Mouse (Mus musculus) gastrocnemius, postnatal 25 days (tissue): ENCODE measurements around the gene Sec24d. TPM values are rescaled to one million over a fixed set of nuclear protein-coding genes. Genes with fewer than 3 reads are reported as not detected.

ENCODE experiments used
- DNase-seq: peaks from one replicate; pipeline ENCODE4 v3.0.0; 2022
- total RNA-seq, 2 experiments: library from RNA; stranded (reverse); gene quantifications; 1 replicate in 1 of 2; 2 replicates in 1 of 2; pipeline ENCODE4 v1.2.3; 2021

The Sec24d gene
- total RNA-seq, 2 experiments from 2014 or later: 12.4 to 14.1 TPM

GRCm38 (mm10) chr3:123298283-123298682, 31.0 kb downstream of the Sec24d start:
- DNase-seq: no peak

GRCm38 (mm10) chr3:123301521-123301920, 34.3 kb downstream of the Sec24d start:
- no peak for DNase-seq

GRCm38 (mm10) chr3:123305611-123306010, 38.4 kb downstream of the Sec24d start:
- DNase-seq: no peak

- DNase-seq: no peak
Measured at GRCm38 (mm10) chr3:123307446-123307845, 40.2 kb downstream of the Sec24d start.

GRCm38 (mm10) chr3:123309141-123309540, 41.9 kb downstream of the Sec24d start:
- DNase-seq: no peak

GRCm38 (mm10) chr3:123312477-123313062, 45.3 kb downstream of the Sec24d start:
- no peak for DNase-seq

- no peak for DNase-seq
Measured at GRCm38 (mm10) chr3:123313477-123313876, 46.2 kb downstream of the Sec24d start.

- no peak for DNase-seq
Measured at GRCm38 (mm10) chr3:123313920-123314614, 46.8 kb downstream of the Sec24d start.

- DNase-seq: no peak
Measured at GRCm38 (mm10) chr3:123316066-123316465, 48.8 kb downstream of the Sec24d start.

- no peak for DNase-seq
Measured at GRCm38 (mm10) chr3:123317081-123317480, 49.8 kb downstream of the Sec24d start.

- no peak for DNase-seq
Measured at GRCm38 (mm10) chr3:123320341-123320740, 53.1 kb downstream of the Sec24d start.

- peak; percentile 74 for DNase-seq
Measured at GRCm38 (mm10) chr3:123321612-123322011, 54.4 kb downstream of the Sec24d start.

- DNase-seq: no peak
Measured at GRCm38 (mm10) chr3:123322147-123322546, 54.9 kb downstream of the Sec24d start.

- DNase-seq: no peak
Measured at GRCm38 (mm10) chr3:123324326-123324725, 57.1 kb downstream of the Sec24d start.

GRCm38 (mm10) chr3:123329251-123329650, 62.0 kb downstream of the Sec24d start:
- peak; percentile 77 for DNase-seq

- no peak for DNase-seq
Measured at GRCm38 (mm10) chr3:123330221-123330620, 63.0 kb downstream of the Sec24d start.

- no peak for DNase-seq
Measured at GRCm38 (mm10) chr3:123332330-123333054, 65.2 kb downstream of the Sec24d start.

GRCm38 (mm10) chr3:123333055-123333424, 65.8 kb downstream of the Sec24d start:
- no peak for DNase-seq

- no peak for DNase-seq
Measured at GRCm38 (mm10) chr3:123334947-123335346, 67.7 kb downstream of the Sec24d start.

- DNase-seq: no peak
Measured at GRCm38 (mm10) chr3:123335480-123335879, 68.2 kb downstream of the Sec24d start.

GRCm38 (mm10) chr3:123336455-123336854, 69.2 kb downstream of the Sec24d start:
- no peak for DNase-seq

GRCm38 (mm10) chr3:123336951-123337350, 69.7 kb downstream of the Sec24d start:
- DNase-seq: no peak

- no peak for DNase-seq
Measured at GRCm38 (mm10) chr3:123337853-123338252, 70.6 kb downstream of the Sec24d start.
